7 mouse cellular contexts compared by ENCODE assay signal in the genomic region with DNA sequence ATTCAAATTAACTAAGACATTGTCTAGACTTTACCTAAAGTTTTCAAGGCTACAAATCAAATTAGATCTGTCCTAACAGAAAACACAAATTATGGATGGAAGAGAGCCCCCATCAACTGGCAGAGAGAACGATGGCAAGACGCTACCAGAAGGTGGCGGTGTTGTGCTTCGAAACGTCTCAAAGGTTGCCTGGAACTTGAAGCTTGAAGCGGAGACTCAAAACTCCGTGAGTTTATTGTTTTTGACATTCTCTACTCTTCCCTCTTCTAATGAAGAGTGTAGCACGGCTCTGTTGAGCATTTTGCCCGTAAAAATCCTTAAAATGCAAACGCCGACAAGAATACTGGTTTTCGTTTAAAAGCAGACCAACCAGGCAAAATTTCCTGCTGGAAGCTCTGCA.
DNase-seq lines count a peak whose midpoint lies in the region; ATAC-seq and TF ChIP-seq lines count a peak whose summit lies in the region.

No protein-coding gene starts in this region.

- TF ChIP-seq POLR2A in limb, embryonic 14.5 days (IDR thresholded peaks at IDR 0.05; ENCODE audit: borderline replicate concordance, extremely low read depth, insufficient read depth, insufficient read length) = no peak

- H3K4me2 ChIP-seq in embryonic facial prominence, embryonic 12.5 days (replicated peaks) = peak overlapping the region; percentile 48
- peak overlapping the region; percentile 61 for H3K4me2 ChIP-seq in limb, embryonic 14.5 days (replicated peaks; ENCODE audit: low read depth, low read length, severe bottlenecking)
- H3K4me2 ChIP-seq in midbrain, postnatal 0 days (ENCODE audit: low read depth, low read length, poor library complexity, severe bottlenecking) = peak overlapping the region; percentile 35; the same call in 1 of the 2 replicates

- no peak overlapping the region for H3K9ac ChIP-seq in embryonic facial prominence, embryonic 12.5 days
- H3K9ac ChIP-seq in limb, embryonic 14.5 days (ENCODE audit: low read depth, low read length, severe bottlenecking) = peak overlapping the region; percentile 40; the same call in 1 of the 2 replicates
- H3K9ac ChIP-seq in midbrain, postnatal 0 days (replicated peaks; ENCODE audit: low read length, poor library complexity, severe bottlenecking) = no peak overlapping the region

- H3K27ac ChIP-seq in embryonic facial prominence, embryonic 12.5 days = no peak overlapping the region
- no peak overlapping the region for H3K27ac ChIP-seq in limb, embryonic 14.5 days (replicated peaks; ENCODE audit: low read depth, low read length)
- no peak overlapping the region for H3K27ac ChIP-seq in midbrain, postnatal 0 days (ENCODE audit: low read depth, low read length)

- no peaks in the 10 kb centered on the region for H3K36me3 ChIP-seq in embryonic facial prominence, embryonic 12.5 days
- H3K36me3 ChIP-seq in limb, embryonic 14.5 days (ENCODE audit: control insufficient read depth, insufficient read depth, low read length) = no peaks in the 10 kb centered on the region
- H3K36me3 ChIP-seq in midbrain, postnatal 0 days (ENCODE audit: insufficient read depth, low read length) = no peaks in the 10 kb centered on the region

- peak; percentile 95 for TF ChIP-seq CTCF in midbrain, postnatal 0 days (IDR thresholded peaks at IDR 0.05)

- DNase-seq in adrenal gland, postnatal 25 days = peak; percentile 84
- peak; percentile 83 for DNase-seq in heart, adult 8-10 months (ENCODE audit: low spot score)
- peak; percentile 61 to 82 for DNase-seq in kidney, adult 8-10 months
- DNase-seq in limb, embryonic 14.5 days (ENCODE audit: low spot score) = peak; percentile 87
- peak; percentile 86 for DNase-seq in midbrain, postnatal 0 days (ENCODE audit: low spot score)
- peak; percentile 19 to 69 for DNase-seq in spleen, postnatal 14 days (ENCODE audit: low spot score in 2 of 2)

- no peaks in the 10 kb centered on the region for H3K27me3 ChIP-seq in embryonic facial prominence, embryonic 12.5 days
- no peaks in the 10 kb centered on the region for H3K27me3 ChIP-seq in limb, embryonic 14.5 days (ENCODE audit: control insufficient read depth, insufficient read depth, low read length)
- H3K27me3 ChIP-seq in midbrain, postnatal 0 days (ENCODE audit: insufficient read depth, low read length) = no peaks in the 10 kb centered on the region

- H3K4me1 ChIP-seq in embryonic facial prominence, embryonic 12.5 days = no peaks in the 10 kb centered on the region
- H3K4me1 ChIP-seq in limb, embryonic 14.5 days (ENCODE audit: control insufficient read depth, insufficient read depth, low read length) = peaks cover 8% of the 10 kb centered on the region
- H3K4me1 ChIP-seq in midbrain, postnatal 0 days (ENCODE audit: insufficient read depth, low read length) = no peaks in the 10 kb centered on the region

- H3K4me3 ChIP-seq in embryonic facial prominence, embryonic 12.5 days = peak overlapping the region; percentile 19
- H3K4me3 ChIP-seq in limb, embryonic 14.5 days (replicated peaks; ENCODE audit: low read length) = peak overlapping the region; percentile 27
- H3K4me3 ChIP-seq in midbrain, postnatal 0 days (ENCODE audit: low read depth, low read length) = 0 out of 2 replicates have a peak overlapping the region, but pooled peaks have one; percentile 1

- WGBS in embryonic facial prominence, embryonic 12.5 days = 4% methylated on average over 12 of the region's 12 CpGs
- 3% methylated on average over 12 of the region's 12 CpGs for WGBS in limb, embryonic 14.5 days
- 2% methylated on average over 12 of the region's 12 CpGs for WGBS in midbrain, postnatal 0 days

- no peaks in the 10 kb centered on the region for H3K9me3 ChIP-seq in embryonic facial prominence, embryonic 12.5 days
- no peaks in the 10 kb centered on the region for H3K9me3 ChIP-seq in limb, embryonic 14.5 days (ENCODE audit: control insufficient read depth, low read length)
- no peaks in the 10 kb centered on the region for H3K9me3 ChIP-seq in midbrain, postnatal 0 days (ENCODE audit: low read length)

- ATAC-seq in embryonic facial prominence, embryonic 12.5 days (ENCODE audit: insufficient number of reproducible peaks, insufficient read depth, low FRiP score, low TSS enrichment) = no peak
- ATAC-seq in limb, embryonic 14.5 days (ENCODE audit: low FRiP score, low read depth) = no peak
- ATAC-seq in midbrain, postnatal 0 days (ENCODE audit: low FRiP score) = no peak
